Mouse (Mus musculus) CH12.LX (cell line): Measurements from ENCODE around the gene Zfp799. TPM values are rescaled to one million over a fixed set of nuclear protein-coding genes. Genes with fewer than 3 reads are reported as not detected.

Experiments used
- DNase-seq: peaks from one replicate; pipeline ENCODE4 v3.0.0-alpha.2; 2013; ENCODE audit errors: extremely low read depth
- H3K27ac ChIP-seq: 2 replicates; pipeline ENCODE4 v1.5.1; 2012; ENCODE audit warnings: low read depth, mild to moderate bottlenecking, control low read depth, moderate library complexity; ENCODE audit not compliant: insufficient read depth
- H3K27me3 ChIP-seq: replicated peaks from 2 replicates; pipeline ENCODE3; 2012; ENCODE audit warnings: inconsistent platforms
- H3K36me3 ChIP-seq, 2 experiments: replicated peaks in 1 of 2; 2 replicates each; pipeline versions ENCODE3 to v1.6.1; 2012; ENCODE audit warnings: inconsistent platforms in 1 of 2, low read length in 1 of 2, mild to moderate bottlenecking in 1 of 2, mixed read lengths in 1 of 2, moderate library complexity in 1 of 2; ENCODE audit not compliant: control insufficient read depth in 1 of 2, insufficient read depth in 1 of 2
- H3K4me1 ChIP-seq, 2 experiments: 2 replicates each; pipeline ENCODE4 v1.6.1; 2012; ENCODE audit warnings: inconsistent platforms in 1 of 2, moderate library complexity in 1 of 2; ENCODE audit not compliant: insufficient read depth in 2 of 2, control insufficient read depth in 1 of 2
- H3K4me2 ChIP-seq: 2 replicates; pipeline ENCODE4 v1.6.1; 2012; ENCODE audit warnings: low read depth, mild to moderate bottlenecking, control low read depth; ENCODE audit not compliant: poor library complexity, insufficient read depth, severe bottlenecking
- H3K4me3 ChIP-seq, 3 experiments: fragments of 150-350 bp in 1 of 3; sonication (generic) in 1 of 3; replicated peaks in 1 of 3; 2 replicates each; pipeline versions ENCODE3 to v1.5.1; 2011 to 2012; ENCODE audit warnings: low read depth in 2 of 3, low read length in 2 of 3, mild to moderate bottlenecking in 2 of 3, moderate library complexity in 2 of 3, control low read depth in 1 of 3, improper control_type of control experiment in 1 of 3, inconsistent platforms in 1 of 3, mixed read lengths in 1 of 3; ENCODE audit not compliant: poor library complexity in 1 of 3
- H3K79me2 ChIP-seq: replicated peaks from 2 replicates; pipeline ENCODE4 v1.6.1; 2012; ENCODE audit warnings: mild to moderate bottlenecking, moderate library complexity; ENCODE audit not compliant: control insufficient read depth, poor library complexity, insufficient read depth, severe bottlenecking; ENCODE audit errors: extremely low read depth
- H3K9ac ChIP-seq: 2 replicates; pipeline ENCODE4 v1.6.1; 2012; ENCODE audit warnings: low read depth, mild to moderate bottlenecking, control low read depth, moderate library complexity; ENCODE audit not compliant: insufficient read depth
- H3K9me3 ChIP-seq: replicated peaks from 2 replicates; pipeline ENCODE3; 2012; ENCODE audit warnings: low read length, inconsistent platforms, mixed read lengths
- BHLHE40 ChIP-seq: IDR thresholded peaks from 2 replicates; pipeline ENCODE4 v1.6.1; 2011; ENCODE audit warnings: mild to moderate bottlenecking, low read depth, low read length, improper control_type of control experiment
- CHD2 ChIP-seq: IDR thresholded peaks from 2 replicates; pipeline ENCODE4 v1.6.1; 2011; ENCODE audit warnings: low read length, improper control_type of control experiment
- CTCF ChIP-seq, 2 experiments: IDR thresholded peaks in 1 of 2; conservative IDR thresholded peaks in 1 of 2; 2 replicates each; pipeline ENCODE4 v1.5.1; 2011 to 2012; ENCODE audit warnings: low read depth in 2 of 2, low read length in 2 of 2, improper control_type of control experiment in 1 of 2, inconsistent platforms in 1 of 2, mild to moderate bottlenecking in 1 of 2, moderate library complexity in 1 of 2
- E2F4 ChIP-seq: IDR thresholded peaks from 2 replicates; pipeline ENCODE4 v1.6.1; 2011; ENCODE audit warnings: low read depth, low read length, improper control_type of control experiment; ENCODE audit not compliant: insufficient replicate concordance
- EP300 ChIP-seq: IDR thresholded peaks from 2 replicates; pipeline ENCODE4 v1.6.1; 2011; ENCODE audit warnings: low read length, improper control_type of control experiment
- GABPA ChIP-seq: IDR thresholded peaks from 2 replicates; pipeline ENCODE4 v1.6.1; 2012; ENCODE audit warnings: low read depth, low read length, improper control_type of control experiment, inconsistent platforms; ENCODE audit not compliant: insufficient replicate concordance
- HCFC1 ChIP-seq: IDR thresholded peaks from 2 replicates; pipeline ENCODE4 v1.6.1; 2012; ENCODE audit warnings: low read depth, mild to moderate bottlenecking, inconsistent platforms, low read length, improper control_type of control experiment
- IRF4 ChIP-seq: IDR thresholded peaks from 2 replicates; pipeline ENCODE4 v1.6.1; 2014; ENCODE audit warnings: low read depth, mild to moderate bottlenecking, inconsistent platforms, low read length, improper control_type of control experiment
- JUND ChIP-seq: conservative IDR thresholded peaks from 2 replicates; pipeline ENCODE4 v1.6.1; 2011; ENCODE audit warnings: low read depth, low read length, improper control_type of control experiment
- KAT2A ChIP-seq: IDR thresholded peaks from 2 replicates; pipeline ENCODE4 v1.6.1; 2012; ENCODE audit warnings: low read length, improper control_type of control experiment, inconsistent platforms; ENCODE audit not compliant: insufficient replicate concordance
- MAFK ChIP-seq: IDR thresholded peaks from 2 replicates; pipeline ENCODE4 v1.6.1; 2011; ENCODE audit warnings: low read length, improper control_type of control experiment; ENCODE audit not compliant: insufficient replicate concordance
- MEF2A ChIP-seq: IDR thresholded peaks from 2 replicates; pipeline ENCODE4 v1.6.1; 2014; ENCODE audit warnings: low read depth, mild to moderate bottlenecking, inconsistent platforms, low read length, improper control_type of control experiment, borderline replicate concordance
- MXI1 ChIP-seq: IDR thresholded peaks from 2 replicates; pipeline ENCODE4 v1.6.1; 2011; ENCODE audit warnings: mild to moderate bottlenecking, low read depth, low read length, improper control_type of control experiment
- NRF1 ChIP-seq: IDR thresholded peaks from 2 replicates; pipeline ENCODE4 v1.6.1; 2014; ENCODE audit warnings: low read depth, mild to moderate bottlenecking, inconsistent platforms, low read length, improper control_type of control experiment, moderate library complexity
- PAX5 ChIP-seq: IDR thresholded peaks from 2 replicates; pipeline ENCODE4 v1.6.1; 2012; ENCODE audit warnings: low read length, inconsistent platforms, mixed read lengths
- POLR2AphosphoS2 ChIP-seq: IDR thresholded peaks from 2 replicates; pipeline ENCODE4 v1.6.1; 2011; ENCODE audit warnings: low read depth, low read length, improper control_type of control experiment
- RCOR1 ChIP-seq: conservative IDR thresholded peaks from 2 replicates; pipeline ENCODE4 v1.6.1; 2012; ENCODE audit warnings: low read depth, mild to moderate bottlenecking, inconsistent platforms, low read length, improper control_type of control experiment
- TBP ChIP-seq: conservative IDR thresholded peaks from 2 replicates; pipeline ENCODE4 v1.6.1; 2011; ENCODE audit warnings: low read depth, low read length, improper control_type of control experiment
- UBTF ChIP-seq: IDR thresholded peaks from 2 replicates; pipeline ENCODE4 v1.6.1; 2012; ENCODE audit warnings: low read depth, mild to moderate bottlenecking, inconsistent platforms, low read length, improper control_type of control experiment, moderate library complexity
- USF1 ChIP-seq: IDR thresholded peaks from 2 replicates; pipeline ENCODE4 v1.6.1; 2014; ENCODE audit warnings: low read depth, mild to moderate bottlenecking, inconsistent platforms, low read length, improper control_type of control experiment
- ZKSCAN1 ChIP-seq: IDR thresholded peaks from 2 replicates; pipeline ENCODE4 v1.6.1; 2012; ENCODE audit warnings: low read depth, inconsistent platforms, low read length, improper control_type of control experiment, borderline replicate concordance
- dilution Hi-C: fragments of 300-500 bp; cut with MboI; formaldehyde crosslinking; loops from 2 replicates; pipeline ENCODE4 v1.14.3; 2020; ENCODE audit warnings: low sequenced_read_pairs; ENCODE audit not compliant: extremely low pct_unique_long_range_greater_than_20kb, extremely low pct_ligation_motif_present
- in situ Hi-C: fragments of 300-500 bp; cut with MboI; formaldehyde crosslinking; loops from 3 replicates; pipeline ENCODE4 v1.14.3; 2019; ENCODE audit warnings: low sequenced_read_pairs, low pct_ligation_motif_present, low pct_unique_long_range_greater_than_20kb, mixed read lengths
- polyA plus RNA-seq: library from polyadenylated mRNA; unstranded; fragments of >175 nt; gene quantifications from 2 replicates; pipeline ENCODE4 v1.2.1, GENCODE M21; 2012; ENCODE audit warnings: low read depth; ENCODE audit not compliant: insufficient read length
- total RNA-seq, 2 experiments: library from RNA; depleted of rRNA; stranded (reverse); fragments of 300-350 nt in 1 of 2; fragments of >200 nt in 1 of 2; gene quantifications; 2 replicates each; pipeline ENCODE4 v1.2.3; 2012 to 2014

Zfp799 gene
- total and polyA plus RNA-seq, 3 experiments, result 6.2 to 9.5 (median 9.0) TPM

- TF ChIP-seq GABPA (no peak), E2F4 (no peak), USF1 (no peak), ZKSCAN1 (no peak), CHD2 (no peak), PAX5 (no peak), UBTF (no peak), TBP (no peak), KAT2A (no peak), HCFC1 (no peak), MAFK (no peak), MEF2A (no peak), POLR2AphosphoS2 (no peak), CTCF (conservative IDR thresholded peaks at IDR 0.05 in 1 of 2, IDR thresholded peaks at IDR 0.05 in 1 of 2; ENCODE audit: low read depth in 2 of 2, low read length in 2 of 2) (no peak), IRF4 (no peak), NRF1 (no peak), RCOR1 (no peak), BHLHE40 (no peak), EP300 (no peak), JUND (no peak)
- DNase-seq, result no peak
- Histone ChIP-seq H3K27ac (no peak overlapping the region), H3K4me3 (no peak overlapping the region), H3K27me3 (no peaks in the 10 kb centered on the region), H3K36me3 (no peaks in the 10 kb centered on the region), H3K4me1 (no peaks in the 10 kb centered on the region), H3K9ac (no peak overlapping the region), H3K4me2 (no peak overlapping the region), H3K79me2 (no peaks in the 10 kb centered on the region), H3K9me3 (peaks cover 12% of the 10 kb centered on the region)
- dilution Hi-C loops, result no loop called here
- in situ Hi-C loops, result no loop called here
Observed at GRCm38 (mm10) chr17:32841388-32841787, 11.3 kb upstream of the Zfp799 start.

- no peaks in the 10 kb centered on the region for H3K4me1 ChIP-seq
- H3K36me3 ChIP-seq, result no peaks in the 10 kb centered on the region
- H3K4me2 ChIP-seq, result no peak overlapping the region
- peaks cover 10% of the 10 kb centered on the region for H3K9me3 ChIP-seq
- no peak overlapping the region for H3K4me3 ChIP-seq
- no peak for TF ChIP-seq ZKSCAN1
- TF ChIP-seq MXI1, result no peak
- TF ChIP-seq PAX5, result no peak
- dilution Hi-C loops, result no loop called here
- no peak overlapping the region for H3K27ac ChIP-seq
- no peak for DNase-seq
- H3K27me3 ChIP-seq, result no peaks in the 10 kb centered on the region
- no peak overlapping the region for H3K9ac ChIP-seq
- in situ Hi-C loops, result no loop called here
- no peaks in the 10 kb centered on the region for H3K79me2 ChIP-seq
Observed at GRCm38 (mm10) chr17:32839083-32839802, 9.2 kb upstream of the Zfp799 start.
